Mouse (Mus musculus): Measurements from ENCODE around the gene Ranbp1.

DNA sequence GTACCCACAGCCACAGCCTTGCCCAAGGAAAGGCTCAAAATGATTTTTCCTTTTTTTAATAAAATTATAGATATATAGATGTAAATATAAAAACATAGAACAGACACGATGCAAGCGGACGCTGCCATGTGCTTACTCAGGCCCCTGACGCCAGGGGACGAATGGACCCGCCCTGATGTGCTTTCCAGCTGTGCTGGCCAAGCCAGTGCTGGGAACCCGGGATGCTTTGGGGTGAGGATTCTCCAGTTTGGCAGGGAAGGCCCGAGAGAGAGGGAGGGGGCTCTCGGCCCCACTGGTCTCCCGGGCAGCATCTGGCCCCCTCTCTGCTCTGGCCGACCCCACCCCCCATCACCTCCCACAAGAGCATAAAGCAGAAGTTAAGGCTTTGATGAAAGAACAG, 26.3 kb downstream of the Ranbp1 start:
- TF ChIP-seq CTCF (IDR thresholded peaks at IDR 0.05; ENCODE audit: low read depth) (no peak), EP300 (IDR thresholded peaks at IDR 0.05; ENCODE audit: low read depth) (no peak)

Measured in heart, postnatal 0 days (tissue).